Mouse (Mus musculus): ENCODE data around the gene Isx.

The Isx gene

DNA sequence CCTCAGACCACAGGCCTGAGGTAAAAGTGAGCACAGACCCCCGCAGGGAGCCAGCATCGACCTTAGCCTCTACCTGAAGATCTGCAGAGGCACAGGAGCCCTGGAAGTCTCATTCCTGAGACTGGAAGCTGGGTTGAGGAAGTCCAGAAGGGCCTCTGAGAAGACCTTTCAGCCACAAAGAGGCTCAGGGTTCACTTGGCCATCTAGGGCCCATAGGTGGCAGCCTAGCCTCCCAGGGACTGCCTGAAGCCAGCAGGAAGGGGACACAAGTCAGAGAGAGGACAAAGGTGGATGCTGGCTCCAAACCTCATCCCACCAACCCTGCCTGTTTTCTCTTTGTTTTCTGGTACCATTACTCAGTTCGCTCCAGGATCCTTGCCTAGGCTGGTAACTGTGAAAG lies at the start of gene Isx:
Gene Isx, plus strand, starts transcription at position 234 of the 400 bp plus-strand sequence.
- DNase-seq (ENCODE audit: low spot score in 2 of 2) = no peak

DNA sequence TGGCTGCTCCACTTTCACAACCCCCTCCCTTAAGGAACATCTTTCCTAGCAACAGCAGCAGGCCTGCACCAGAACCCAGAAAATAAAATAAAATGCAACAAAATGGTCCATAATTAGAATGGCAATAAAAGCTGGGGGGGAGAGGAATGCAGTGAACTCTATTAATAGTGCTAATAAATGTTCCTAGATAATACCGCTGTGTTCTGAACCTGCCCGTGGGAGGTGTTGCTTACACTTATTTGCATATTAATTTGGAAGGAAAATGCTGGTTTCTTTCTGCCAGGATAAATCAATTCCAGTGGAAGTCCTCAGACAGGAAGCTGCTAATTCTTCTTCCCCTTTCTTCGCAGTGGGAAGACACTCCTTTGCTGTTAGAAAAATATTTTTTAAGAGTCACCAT lies 45.3 kb upstream of the Isx start:
- DNase-seq (ENCODE audit: low spot score in 2 of 2) = no peak

DNA sequence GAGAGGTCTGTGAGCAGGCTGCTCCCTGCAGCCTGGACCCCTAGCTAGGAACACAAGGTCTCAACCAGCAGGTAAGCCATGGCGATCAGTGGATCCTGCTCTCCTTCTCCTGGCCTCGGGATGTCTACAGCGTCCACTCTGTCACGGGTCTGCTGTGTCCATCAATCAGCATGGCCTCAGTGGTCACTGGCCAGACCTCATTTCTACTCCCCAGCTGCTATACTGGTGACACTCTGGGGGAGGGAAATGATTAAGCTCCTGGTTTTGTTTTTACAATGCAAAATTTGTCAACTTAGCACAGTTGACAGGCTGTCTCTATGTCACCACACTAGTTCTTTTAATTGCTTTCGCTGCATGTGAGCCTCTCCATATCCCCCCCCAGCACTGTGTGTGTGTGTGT lies 41.7 kb upstream of the Isx start:
- no peak for DNase-seq (ENCODE audit: low spot score in 2 of 2)

DNA sequence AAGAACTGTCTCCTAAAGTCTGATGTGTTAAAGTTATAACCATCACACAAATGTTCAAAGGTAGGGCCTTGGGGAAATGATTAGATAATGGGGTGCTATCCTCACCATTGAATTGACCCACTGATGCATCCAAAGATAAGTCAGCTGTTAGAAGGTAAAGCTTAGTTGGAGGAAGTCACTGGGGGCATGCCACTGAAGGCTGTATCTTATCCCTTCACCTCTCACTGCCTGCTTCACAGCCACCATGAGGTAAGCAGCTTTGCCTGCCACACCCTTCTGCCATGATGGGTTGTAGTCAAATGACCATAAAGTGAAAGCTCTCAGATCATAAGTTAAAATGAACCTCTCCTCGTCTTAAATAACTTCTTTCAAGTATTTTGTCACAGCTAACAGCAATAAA lies 38.7 kb upstream of the Isx start:
- no peak for DNase-seq (ENCODE audit: low spot score in 2 of 2)

DNA sequence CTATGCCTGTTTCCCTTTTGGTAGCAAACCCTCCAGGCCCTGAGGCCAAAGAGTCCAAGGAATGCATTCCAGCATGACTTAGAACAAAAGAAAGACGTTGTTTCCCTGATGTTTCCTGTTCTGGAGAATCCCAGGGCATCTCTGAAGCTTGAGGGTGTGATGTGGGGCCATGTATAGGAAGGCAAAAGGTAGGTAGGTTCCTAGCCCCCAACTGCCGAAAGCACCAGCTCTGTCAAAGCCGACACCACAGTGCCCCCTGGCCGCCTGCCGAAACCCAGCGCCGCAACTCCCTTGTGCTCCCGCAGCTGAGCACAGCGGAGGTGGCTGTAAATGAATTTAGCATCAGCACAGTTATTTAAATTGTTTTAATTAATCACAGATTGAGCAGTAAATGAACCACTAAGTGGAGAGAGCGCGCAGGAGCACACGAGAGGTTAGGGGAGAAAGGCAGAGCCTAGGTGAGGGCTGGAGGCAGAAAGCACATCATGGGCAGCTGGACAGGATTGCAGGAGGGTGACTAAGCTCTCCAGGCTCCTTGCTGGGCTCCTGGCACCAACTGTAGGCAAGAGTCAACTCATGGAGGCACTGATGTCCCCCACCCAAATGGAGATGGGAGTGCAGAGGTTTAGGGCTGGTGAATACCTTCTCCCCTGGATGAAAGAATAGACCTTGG lies 25.5 kb upstream of the Isx start:
- DNase-seq (ENCODE audit: low spot score in 2 of 2) = no peak

DNA sequence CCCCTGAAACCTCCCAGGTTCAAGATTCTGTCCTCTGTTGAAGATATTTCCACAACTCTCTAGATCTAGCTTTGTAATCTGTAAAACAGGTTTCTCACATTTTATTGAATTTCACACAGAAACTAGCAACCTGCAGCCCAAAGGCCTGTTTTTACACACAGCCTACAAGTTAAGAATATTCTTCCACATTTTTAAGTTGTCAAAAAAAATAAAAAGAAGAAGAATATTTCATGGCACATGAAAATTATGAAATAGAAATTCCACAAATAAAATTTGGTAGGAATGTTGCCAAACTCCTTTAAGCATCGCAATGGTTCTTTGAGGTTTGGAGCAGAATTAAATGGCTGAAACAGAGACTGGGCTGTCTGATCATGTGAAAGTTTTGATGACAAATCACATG lies 24.3 kb upstream of the Isx start:
- DNase-seq (ENCODE audit: low spot score in 2 of 2) = no peak

DNA sequence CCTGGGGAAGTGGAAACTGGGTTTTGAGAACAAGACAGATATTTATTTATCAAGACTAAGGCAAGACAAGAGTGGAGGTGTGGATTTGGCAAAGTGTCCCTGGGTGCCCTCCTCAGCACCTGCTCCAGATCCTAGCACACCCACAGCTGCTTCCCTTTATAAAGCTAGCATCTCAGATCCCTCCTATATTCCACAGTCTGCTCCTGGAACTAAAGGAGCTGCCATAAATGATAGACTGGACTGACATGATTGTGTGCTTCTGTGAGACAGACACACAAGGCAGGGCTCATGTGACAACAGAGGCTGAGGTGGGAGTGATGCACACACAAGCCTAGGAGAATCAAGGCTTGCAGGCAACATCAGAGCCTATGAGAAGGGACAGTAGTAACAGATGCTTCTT lies 22.0 kb upstream of the Isx start:
- DNase-seq (ENCODE audit: low spot score in 2 of 2) = no peak

DNA sequence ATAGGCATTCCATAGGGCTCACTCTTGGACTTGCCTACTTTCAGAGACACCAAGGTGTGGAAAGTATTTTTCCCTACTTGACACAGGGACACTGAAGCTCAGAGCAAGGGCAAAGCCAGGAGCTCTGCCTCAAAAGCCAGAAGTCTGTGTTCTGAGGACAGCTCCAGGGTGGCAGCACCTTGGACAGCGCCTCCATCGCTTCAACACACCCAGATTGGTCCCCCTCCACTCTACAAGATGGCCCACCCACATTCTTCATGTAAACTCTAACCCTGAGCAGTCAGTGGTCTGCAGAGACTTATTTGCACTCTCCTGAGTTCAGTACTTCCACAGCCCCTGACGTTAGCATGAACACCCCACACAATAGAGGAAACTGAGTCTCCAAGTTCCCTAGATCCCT lies 21.1 kb upstream of the Isx start:
- no peak for DNase-seq (ENCODE audit: low spot score in 2 of 2)

DNA sequence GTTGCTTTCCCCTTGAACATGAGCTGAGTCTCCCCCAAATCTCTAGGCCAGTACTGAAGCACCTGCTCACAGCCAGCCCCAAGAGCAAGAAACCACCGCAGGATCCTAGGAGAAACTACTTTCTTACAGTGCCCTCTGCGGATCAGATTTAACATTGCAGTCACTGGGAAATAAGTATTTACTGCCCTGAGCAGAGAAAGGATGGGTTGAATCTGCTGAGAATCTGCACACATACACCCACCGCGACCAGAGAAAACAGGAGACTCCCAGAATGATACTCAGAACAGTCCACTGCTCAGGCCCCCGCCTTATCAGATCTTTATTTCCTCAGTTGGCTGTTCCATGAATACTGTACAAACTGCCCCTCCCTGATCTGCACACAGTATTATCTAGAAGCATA lies 19.5 kb upstream of the Isx start:
- DNase-seq (ENCODE audit: low spot score in 2 of 2) = no peak

DNA sequence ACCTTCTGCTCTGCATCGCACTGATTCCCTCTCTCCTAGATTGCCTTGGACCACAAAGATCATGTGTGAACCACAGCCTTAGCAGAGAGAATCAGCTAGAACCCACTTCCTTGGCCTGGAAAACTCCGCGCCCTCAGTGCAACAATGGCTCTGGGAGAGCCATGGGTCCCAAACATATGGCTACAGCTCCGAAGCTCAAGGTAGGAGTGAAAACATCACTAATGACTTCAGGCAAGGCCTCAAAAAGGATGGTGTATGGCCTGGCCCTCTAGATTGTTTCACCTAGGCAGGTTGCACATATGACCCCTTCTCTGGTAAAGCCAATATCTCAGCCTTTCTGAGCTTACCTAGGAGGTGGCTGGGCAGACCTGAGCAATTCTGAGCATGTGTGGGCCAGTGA lies 18.2 kb upstream of the Isx start:
- no peak for DNase-seq (ENCODE audit: low spot score in 2 of 2)

DNA sequence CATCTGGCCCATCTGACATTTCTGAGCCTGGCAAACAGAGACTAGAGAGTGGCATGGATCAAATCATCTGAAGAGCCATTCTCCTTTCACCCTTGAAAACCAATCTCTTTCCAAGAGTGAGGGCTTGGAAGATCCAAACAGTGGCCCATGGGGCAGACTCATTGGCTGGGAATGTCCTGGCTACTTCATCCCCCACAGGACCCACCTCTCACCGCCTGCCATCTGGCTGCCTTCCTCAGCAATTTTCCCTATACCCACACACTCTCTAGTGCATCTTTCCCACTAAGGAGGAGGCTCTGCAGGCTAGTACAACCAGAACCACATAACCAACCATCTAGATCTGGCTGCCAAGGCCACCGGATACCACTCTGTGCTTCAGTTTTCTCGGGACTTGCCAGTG lies 17.6 kb upstream of the Isx start:
- DNase-seq (ENCODE audit: low spot score in 2 of 2) = no peak

DNA sequence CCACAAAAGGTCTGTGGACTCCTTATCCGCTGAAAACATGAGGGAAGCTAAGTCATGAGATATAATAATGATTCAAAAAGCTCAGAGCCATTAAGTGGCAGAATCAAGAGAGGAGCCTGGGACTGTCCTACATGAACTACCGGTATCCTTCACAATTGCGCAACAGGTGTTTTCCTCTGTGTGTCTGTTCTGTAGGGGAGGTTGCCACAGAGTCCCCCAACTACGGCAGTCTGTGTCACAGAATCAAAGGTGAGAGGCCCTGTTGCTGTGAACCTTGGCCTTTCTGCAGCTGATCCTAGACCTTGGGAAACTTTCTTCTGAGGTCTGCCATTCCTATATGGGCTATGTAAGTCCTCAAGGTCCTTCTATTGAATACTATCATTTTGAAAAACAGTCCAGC lies 13.7 kb upstream of the Isx start:
- DNase-seq (ENCODE audit: low spot score in 2 of 2) = no peak

DNA sequence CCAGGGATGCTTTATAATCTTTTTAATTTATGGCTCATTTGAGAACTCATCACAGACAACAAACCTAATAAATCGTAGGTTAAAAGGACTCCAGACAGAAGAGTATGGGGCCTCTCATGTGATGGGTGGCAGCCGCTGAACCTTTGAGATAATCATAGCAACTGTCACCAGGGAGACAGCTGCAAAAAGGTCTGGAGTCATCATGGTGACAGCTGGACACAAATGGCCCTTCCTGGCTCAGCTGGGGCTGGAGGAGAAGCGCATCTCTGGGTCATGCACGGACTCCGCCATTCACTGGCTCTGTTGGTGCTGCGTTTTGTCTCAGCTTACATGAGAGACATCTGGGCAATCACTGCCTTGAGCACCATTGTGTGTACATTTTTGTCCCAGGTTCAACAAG lies 12.5 kb upstream of the Isx start:
- no peak for DNase-seq (ENCODE audit: low spot score in 2 of 2)

DNA sequence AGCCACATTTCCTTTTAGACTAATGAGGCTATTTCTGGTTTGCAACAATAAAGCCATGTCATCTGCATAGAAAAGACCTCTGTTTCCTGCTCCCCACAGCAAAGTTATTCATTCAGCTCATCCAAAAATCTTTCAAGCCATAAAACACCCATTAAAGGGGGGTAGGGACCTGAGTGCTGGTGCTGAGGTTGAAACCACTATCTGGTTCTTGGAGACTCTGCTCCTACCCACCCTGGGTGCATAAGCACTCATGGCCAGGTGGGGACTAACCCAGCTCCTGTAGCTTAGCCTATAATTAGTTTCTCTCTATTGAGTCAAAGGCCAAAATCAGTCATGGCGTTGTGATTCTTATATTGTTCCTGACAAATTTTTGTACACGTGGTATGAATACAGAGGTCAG lies 10.4 kb upstream of the Isx start:
- no peak for DNase-seq (ENCODE audit: low spot score in 2 of 2)

DNA sequence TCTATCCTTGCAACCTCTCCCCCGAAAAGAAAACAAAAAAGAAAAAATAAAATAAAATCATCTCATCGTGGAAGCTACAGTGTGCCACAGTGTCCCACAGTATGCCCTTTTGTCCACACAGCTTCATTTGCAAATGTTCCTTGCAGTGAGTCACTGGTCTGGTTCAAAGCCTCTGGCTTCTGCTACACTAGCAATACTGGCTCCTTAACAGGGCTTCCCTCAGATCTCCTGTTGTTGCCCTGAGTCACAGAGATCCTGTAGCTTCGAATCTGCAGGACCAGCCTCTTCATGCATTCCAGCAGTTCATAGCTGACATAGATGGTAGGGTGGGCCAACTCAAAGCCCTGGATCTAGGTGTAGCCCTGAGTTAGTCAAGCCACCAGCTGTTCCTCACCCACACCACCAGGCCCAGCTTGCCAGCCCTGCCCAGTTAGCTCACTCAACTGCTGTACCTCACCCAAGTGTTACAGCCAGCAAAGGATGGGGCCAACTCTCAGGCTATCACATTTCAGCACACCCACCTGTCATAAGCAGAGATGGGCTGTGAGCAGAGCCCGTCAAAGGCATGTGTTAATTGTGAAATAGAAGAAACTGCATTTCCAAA lies 2.5 kb upstream of the Isx start:
- no peak for DNase-seq (ENCODE audit: low spot score in 2 of 2)

DNA sequence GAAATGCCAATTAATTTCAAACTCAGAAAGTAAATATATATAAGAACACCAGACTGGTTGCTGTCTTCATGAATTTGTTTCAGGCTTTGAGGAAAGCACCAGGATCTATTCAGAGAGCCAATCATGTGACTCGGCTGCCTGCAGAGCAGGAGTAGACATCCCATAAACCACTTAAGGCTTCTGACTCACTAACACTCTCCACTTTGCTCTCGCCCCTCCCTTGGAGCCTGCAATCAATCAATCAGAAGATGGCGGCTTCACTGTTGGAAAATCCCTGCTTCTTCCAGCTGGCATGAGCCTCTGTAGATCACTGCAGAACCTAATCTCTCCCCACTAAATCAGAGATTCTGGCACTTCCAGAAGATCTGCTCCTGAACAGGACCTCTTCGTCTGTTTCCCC lies 1.3 kb upstream of the Isx start:
- DNase-seq (ENCODE audit: low spot score in 2 of 2) = no peak

DNA sequence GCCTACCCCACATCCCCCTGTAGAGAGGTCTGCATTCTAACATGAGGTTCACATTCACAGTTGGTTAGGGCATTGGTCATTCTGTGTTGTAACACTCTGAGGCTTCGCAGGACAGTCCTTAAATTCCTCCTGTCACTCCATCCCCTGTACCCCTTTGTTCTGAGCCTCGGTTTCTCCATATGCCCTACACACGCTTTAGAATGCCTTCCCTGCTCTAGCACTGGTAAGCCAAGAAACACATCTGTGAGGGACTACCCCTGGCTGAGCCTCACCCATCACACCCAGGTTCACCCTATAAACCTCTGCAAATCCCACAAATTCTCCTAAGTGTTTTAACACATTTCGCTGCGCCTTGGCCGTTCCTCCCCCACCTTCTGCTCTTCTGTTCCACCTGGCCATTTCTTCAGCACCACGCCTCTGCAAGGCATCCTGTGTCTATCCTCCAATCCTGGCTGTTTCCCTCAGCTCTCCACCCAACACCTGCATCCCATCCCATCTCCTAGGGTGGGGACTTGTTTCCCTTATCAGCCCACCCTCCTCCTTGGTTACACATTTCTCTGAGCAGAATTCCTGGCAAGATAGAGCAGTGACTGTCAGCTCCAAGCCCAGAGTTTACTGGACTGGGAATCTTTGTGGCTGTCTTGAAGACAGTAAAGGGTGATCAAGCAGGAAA lies 686 bp upstream of the Isx start:
- DNase-seq (ENCODE audit: low spot score in 2 of 2) = no peak

DNA sequence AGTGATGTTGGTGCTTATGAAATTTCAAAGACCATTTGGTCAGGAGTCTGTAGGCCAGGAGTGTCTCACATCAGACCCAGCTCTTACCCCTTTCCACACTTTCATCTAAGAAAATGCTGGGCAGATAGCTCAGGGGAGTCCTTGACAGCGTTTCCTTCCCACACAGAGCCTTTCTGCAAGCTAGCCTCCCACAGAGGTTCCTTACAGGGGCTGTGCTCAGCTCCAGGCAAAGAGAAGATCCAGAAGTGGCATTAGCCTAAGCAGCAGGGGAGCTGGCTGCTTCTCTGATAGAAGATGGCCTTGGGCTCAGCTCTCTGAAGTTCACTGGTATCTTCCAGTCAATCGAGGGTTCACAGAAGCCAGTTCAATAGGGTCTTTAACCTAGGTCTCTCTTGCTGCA lies 1.6 kb downstream of the Isx start:
- DNase-seq (ENCODE audit: low spot score in 2 of 2) = no peak

DNA sequence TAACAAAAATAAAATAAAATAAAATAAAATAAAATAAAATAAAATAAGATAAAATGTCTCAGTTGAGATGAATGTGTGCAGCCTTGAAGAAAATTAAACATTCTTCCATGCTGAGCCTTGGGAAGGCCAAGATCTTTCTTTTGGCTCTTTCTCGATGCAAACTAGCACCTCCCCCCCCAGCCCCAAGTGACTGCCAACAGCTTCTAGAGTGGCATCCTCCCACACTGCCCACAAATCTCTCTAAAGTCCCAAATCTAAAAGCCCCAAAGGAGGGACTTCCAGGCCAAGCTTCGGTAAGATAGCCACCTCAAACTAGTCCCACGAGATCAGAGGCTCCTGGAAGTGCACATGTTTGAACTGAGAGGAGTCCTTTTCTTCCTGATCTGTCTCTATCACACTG lies 5.7 kb downstream of the Isx start:
- no peak for DNase-seq (ENCODE audit: low spot score in 2 of 2)

DNA sequence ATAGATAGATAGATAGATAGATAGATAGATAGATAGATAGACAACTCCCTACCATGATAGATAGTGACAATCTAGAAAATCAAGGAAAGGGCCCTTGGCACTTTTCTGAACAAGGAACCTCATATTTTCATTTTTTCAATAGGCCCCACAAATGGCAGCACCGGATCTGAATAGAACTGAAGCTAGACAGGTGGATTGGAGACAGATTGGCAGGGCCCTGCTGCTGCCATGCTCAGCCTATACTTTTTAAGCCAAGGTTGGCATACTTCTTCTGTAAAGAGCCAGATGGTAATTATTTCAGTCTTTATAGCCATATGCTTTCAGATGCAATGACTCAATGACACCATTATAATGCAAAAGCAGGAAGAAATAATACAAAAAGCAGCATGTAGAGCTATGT lies 15.8 kb downstream of the Isx start:
- DNase-seq (ENCODE audit: low spot score in 2 of 2) = no peak

DNA sequence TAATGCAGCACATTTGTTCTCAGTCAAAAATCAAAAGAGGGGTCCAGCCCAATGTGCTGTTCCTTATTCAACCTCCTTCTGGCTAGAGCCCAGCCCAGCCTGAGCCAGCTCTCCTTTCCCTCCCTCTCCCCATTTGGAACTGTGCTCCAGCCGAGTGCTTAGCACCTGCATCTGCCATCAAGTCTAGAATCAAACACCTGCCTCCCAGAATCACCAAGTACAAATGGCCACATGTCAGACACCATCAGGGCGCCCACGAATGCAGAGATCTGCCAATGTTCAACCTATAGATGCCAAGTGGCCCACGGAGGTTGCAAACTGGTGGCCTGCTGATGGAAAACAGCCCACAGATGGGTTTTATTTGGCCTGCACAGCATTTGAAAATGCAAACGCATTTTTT lies 18.1 kb downstream of the Isx start:
- DNase-seq (ENCODE audit: low spot score in 2 of 2) = no peak

DNA sequence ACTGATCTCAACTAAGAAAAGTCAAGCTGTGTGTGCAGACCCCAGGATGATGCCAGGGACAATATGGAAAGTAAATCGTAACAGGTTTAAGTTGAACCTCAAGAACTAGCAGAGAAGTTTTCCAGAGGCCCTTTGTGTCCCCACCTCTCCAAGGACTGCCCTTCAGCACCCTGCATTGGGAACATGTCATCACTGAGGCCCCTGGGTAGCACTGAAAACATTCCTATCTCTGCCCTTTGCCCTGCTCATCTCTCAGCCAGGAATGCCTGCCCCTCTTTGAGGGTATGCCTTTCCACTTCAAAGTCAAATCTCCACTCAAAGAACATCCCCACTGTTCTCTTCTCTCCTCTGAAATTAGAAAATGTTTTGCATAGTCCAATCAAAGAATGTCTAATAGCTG lies 23.3 kb downstream of the Isx start:
- DNase-seq (ENCODE audit: low spot score in 2 of 2) = no peak

DNA sequence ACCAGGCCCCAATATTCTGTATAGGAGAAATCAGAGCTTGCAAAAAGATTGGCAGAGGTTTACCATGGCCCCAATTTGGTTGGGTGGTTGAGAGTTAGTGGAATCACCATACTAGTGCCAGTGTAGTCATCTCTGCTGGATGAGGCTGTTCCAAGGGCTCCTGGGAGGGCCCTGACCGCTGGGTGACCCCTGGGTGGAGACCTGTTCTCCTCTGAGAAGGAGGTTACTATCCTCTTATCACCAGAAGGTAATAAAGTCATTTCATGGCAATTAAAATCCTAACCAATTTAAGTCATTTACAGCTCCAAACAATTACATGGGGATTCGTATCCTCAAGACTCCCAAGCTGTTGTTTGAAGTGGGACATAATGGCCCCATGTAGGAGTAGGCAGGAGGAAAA lies 24.3 kb downstream of the Isx start:
- DNase-seq (ENCODE audit: low spot score in 2 of 2) = no peak

DNA sequence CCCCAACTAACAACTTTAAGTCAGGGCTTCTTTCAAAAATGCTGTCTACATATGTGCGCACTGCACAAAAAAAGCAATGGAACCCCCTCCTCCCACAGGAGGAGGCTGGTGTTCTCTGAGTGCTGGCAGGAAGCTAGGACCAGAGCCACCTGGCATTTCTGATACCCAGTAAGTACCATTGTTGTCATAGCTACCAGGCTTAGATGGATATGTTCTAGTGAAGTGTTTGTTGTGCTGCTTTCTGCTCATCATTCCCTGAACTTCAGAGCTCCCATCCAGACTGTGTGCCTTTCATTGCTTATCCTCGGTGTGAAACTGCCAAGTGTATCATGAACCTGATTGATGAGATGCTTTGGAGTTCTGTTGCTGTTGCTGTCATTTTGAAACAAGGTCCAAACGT lies 26.8 kb downstream of the Isx start:
- no peak for DNase-seq (ENCODE audit: low spot score in 2 of 2)

Data from spleen, postnatal 4 days (tissue).